Mouse (Mus musculus) spleen, adult 2 months (tissue): ENCODE measurements around the gene Tsga10.

Experiments used
- CTCF ChIP-seq: fragments of 200-500 bp; IDR thresholded peaks from 2 replicates; pipeline ENCODE4 v1.5.1; 2011; ENCODE audit warnings: mild to moderate bottlenecking, inconsistent platforms; ENCODE audit not compliant: insufficient read depth, insufficient read length, insufficient replicate concordance; ENCODE audit errors: extremely low read depth
- POLR2A ChIP-seq: fragments of 200-500 bp; IDR thresholded peaks from 2 replicates; pipeline ENCODE4 v1.6.1; 2011; ENCODE audit warnings: low read depth, low read length, inconsistent platforms

DNA sequence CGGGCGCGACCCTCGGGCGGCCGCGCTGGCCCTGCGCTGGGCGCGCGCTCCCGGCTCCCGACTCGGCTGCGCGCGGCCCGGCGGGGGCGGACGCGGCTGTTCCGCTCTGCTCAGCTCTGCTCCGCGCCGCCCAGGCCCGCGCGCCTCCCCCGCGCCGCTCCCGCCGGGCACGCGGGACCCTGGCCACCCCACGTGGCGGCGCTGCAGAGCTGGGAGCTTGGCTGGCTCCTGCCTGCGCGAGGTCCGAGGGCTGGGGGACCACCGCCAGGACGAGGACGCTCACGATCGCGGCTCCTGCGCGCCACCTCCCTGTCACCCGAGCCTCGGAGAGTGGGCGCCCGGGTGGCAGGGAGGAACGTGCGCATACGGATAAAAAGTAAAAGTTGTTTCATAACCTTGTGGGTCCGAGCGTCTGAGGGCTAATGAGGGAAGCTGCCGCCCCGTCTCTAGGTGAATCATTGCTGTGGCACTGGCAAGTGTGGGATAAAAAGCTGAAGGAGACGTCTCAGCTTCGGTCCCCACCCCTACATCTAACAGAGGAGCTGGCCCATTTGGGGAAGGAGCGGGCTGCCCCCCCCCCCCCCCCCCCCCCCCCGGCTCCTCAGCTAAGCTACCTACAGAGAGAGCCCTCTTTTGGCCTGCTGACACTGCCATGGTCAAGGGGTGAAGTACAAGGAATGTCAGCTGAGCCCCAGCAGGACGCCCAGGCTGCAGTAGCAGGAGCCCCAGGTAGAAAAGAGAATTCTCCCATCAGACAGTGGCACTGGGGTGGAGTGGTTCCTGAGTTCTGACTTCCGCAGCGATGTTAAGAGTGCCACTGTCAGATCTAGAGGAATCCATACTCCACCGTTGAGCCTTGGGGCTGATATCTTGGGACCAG is 146.2 kb downstream of the Tsga10 start, which contains the start of gene 2010300C02Rik:
- no peak for TF ChIP-seq CTCF
- TF ChIP-seq POLR2A: no peak
